Mouse (Mus musculus): Measurements from ENCODE around the gene Frmd4a.

The Frmd4a gene

GRCm38 (mm10) chr2:4339128-4339527 lies 321.6 kb downstream of the Frmd4a start:
- DNase-seq (ENCODE audit: low spot score) = no peak

GRCm38 (mm10) chr2:4339530-4340218 lies 322.2 kb downstream of the Frmd4a start:
- DNase-seq (ENCODE audit: low spot score) = no peak

GRCm38 (mm10) chr2:4340378-4340777 lies 322.9 kb downstream of the Frmd4a start:
- no peak for DNase-seq (ENCODE audit: low spot score)

GRCm38 (mm10) chr2:4341141-4341540 lies 323.6 kb downstream of the Frmd4a start:
- no peak for DNase-seq (ENCODE audit: low spot score)

GRCm38 (mm10) chr2:4342005-4342404 lies 324.5 kb downstream of the Frmd4a start:
- no peak for DNase-seq (ENCODE audit: low spot score)

GRCm38 (mm10) chr2:4344411-4344810 lies 326.9 kb downstream of the Frmd4a start:
- no peak for DNase-seq (ENCODE audit: low spot score)

- DNase-seq (ENCODE audit: low spot score) = no peak
Measured at GRCm38 (mm10) chr2:4346232-4346631, 328.7 kb downstream of the Frmd4a start.

GRCm38 (mm10) chr2:4346953-4347352 lies 329.4 kb downstream of the Frmd4a start:
- DNase-seq (ENCODE audit: low spot score) = no peak

- DNase-seq (ENCODE audit: low spot score) = no peak
Measured at GRCm38 (mm10) chr2:4347782-4348181, 330.3 kb downstream of the Frmd4a start.

GRCm38 (mm10) chr2:4348509-4348908 lies 331.0 kb downstream of the Frmd4a start:
- no peak for DNase-seq (ENCODE audit: low spot score)

- no peak for DNase-seq (ENCODE audit: low spot score)
Measured at GRCm38 (mm10) chr2:4356812-4357384, 339.4 kb downstream of the Frmd4a start.

GRCm38 (mm10) chr2:4361981-4362834 lies 344.7 kb downstream of the Frmd4a start:
- no peak for DNase-seq (ENCODE audit: low spot score)

- DNase-seq (ENCODE audit: low spot score) = no peak
Measured at GRCm38 (mm10) chr2:4364908-4365307, 347.4 kb downstream of the Frmd4a start.

GRCm38 (mm10) chr2:4368544-4368943 lies 351.0 kb downstream of the Frmd4a start:
- DNase-seq (ENCODE audit: low spot score) = no peak

GRCm38 (mm10) chr2:4370499-4370898 lies 353.0 kb downstream of the Frmd4a start:
- no peak for DNase-seq (ENCODE audit: low spot score)

GRCm38 (mm10) chr2:4371341-4371740 lies 353.8 kb downstream of the Frmd4a start:
- DNase-seq (ENCODE audit: low spot score) = no peak

- no peak for DNase-seq (ENCODE audit: low spot score)
Measured at GRCm38 (mm10) chr2:4378844-4379243, 361.3 kb downstream of the Frmd4a start.

- DNase-seq (ENCODE audit: low spot score) = no peak
Measured at GRCm38 (mm10) chr2:4380435-4380834, 362.9 kb downstream of the Frmd4a start.

- DNase-seq (ENCODE audit: low spot score) = no peak
Measured at GRCm38 (mm10) chr2:4380926-4381325, 363.4 kb downstream of the Frmd4a start.

- DNase-seq (ENCODE audit: low spot score) = no peak
Measured at GRCm38 (mm10) chr2:4386468-4386867, 369.0 kb downstream of the Frmd4a start.

GRCm38 (mm10) chr2:4389330-4389729 lies 371.8 kb downstream of the Frmd4a start:
- no peak for DNase-seq (ENCODE audit: low spot score)

GRCm38 (mm10) chr2:4391091-4391490 lies 373.6 kb downstream of the Frmd4a start:
- DNase-seq (ENCODE audit: low spot score) = no peak

GRCm38 (mm10) chr2:4391678-4392085 lies 374.2 kb downstream of the Frmd4a start:
- no peak for DNase-seq (ENCODE audit: low spot score)

Data from testis, postnatal 14 days (tissue).